Mouse (Mus musculus) heart, adult 2 months (tissue): ENCODE measurements around the gene Ccdc146. TPM values are rescaled to one million over a fixed set of nuclear protein-coding genes. Genes with fewer than 3 reads are reported as not detected.

Experiments used
- DNase-seq, 2 experiments: peaks; one replicate each; pipeline ENCODE4 v3.0.0; 2021
- H3K27ac ChIP-seq: fragments of 200-600 bp; 2 replicates; pipeline ENCODE4 v1.8.1; 2022
- H3K27me3 ChIP-seq: fragments of 200-500 bp; 2 replicates; pipeline ENCODE4 v1.6.1; 2012; ENCODE audit warnings: mild to moderate bottlenecking, low read length, inconsistent platforms, mixed read lengths; ENCODE audit not compliant: control insufficient read depth, insufficient read depth
- H3K36me3 ChIP-seq: fragments of 200-500 bp; 2 replicates; pipeline ENCODE4 v1.6.1; 2012; ENCODE audit warnings: low read length, inconsistent platforms; ENCODE audit not compliant: control insufficient read depth, insufficient read depth
- H3K4me1 ChIP-seq: fragments of 200-500 bp; 2 replicates; pipeline ENCODE4 v1.6.1; 2011; ENCODE audit warnings: low read length; ENCODE audit not compliant: control insufficient read depth, insufficient read depth
- H3K4me3 ChIP-seq: fragments of 200-600 bp; 2 replicates; pipeline ENCODE4 v1.8.1; 2022
- H3K79me2 ChIP-seq: fragments of 200-500 bp; replicated peaks from 2 replicates; pipeline ENCODE4 v1.6.1; 2012; ENCODE audit warnings: mild to moderate bottlenecking, inconsistent platforms, low read length, moderate library complexity, mixed read lengths; ENCODE audit not compliant: control insufficient read depth, insufficient read depth
- H3K9ac ChIP-seq: fragments of 200-500 bp; 2 replicates; pipeline ENCODE4 v1.6.1; 2012; ENCODE audit warnings: low read depth, mild to moderate bottlenecking, control low read depth, inconsistent platforms, low read length, mixed read lengths
- CTCF ChIP-seq: fragments of 200-600 bp; IDR thresholded peaks from 2 replicates; pipeline ENCODE4 v1.8.1; 2022; ENCODE audit warnings: antibody characterized with exemption, mild to moderate bottlenecking, moderate library complexity
- EP300 ChIP-seq: fragments of 200-500 bp; IDR thresholded peaks from 2 replicates; pipeline ENCODE4 v1.6.1; 2011; ENCODE audit warnings: low read depth, low read length, control low read depth; ENCODE audit not compliant: insufficient read depth
- POLR2A ChIP-seq: fragments of 200-500 bp; IDR thresholded peaks from 2 replicates; pipeline ENCODE4 v1.6.1; 2011; ENCODE audit warnings: mild to moderate bottlenecking, low read depth, low read length, control low read depth; ENCODE audit not compliant: insufficient read depth
- WGBS: fragments of 180-500 bp; shearing (Covaris S2); methylation state at CpG from one replicate; pipeline ENCODE4 v1.1.7; 2018; 5-methylcytosine and 5-hydroxymethylcytosine counted together
- intact Hi-C: fragments of 180-260 bp; cut with DNase I; formaldehyde crosslinking; loops from one replicate; pipeline ENCODE4 v1.15.1; 2025
- polyA plus RNA-seq: library from polyadenylated mRNA; depleted of rRNA; stranded (reverse); fragments of >200 nt; gene quantifications from 2 replicates; pipeline ENCODE4 v1.2.3, GENCODE M21; 2012
- total RNA-seq, 2 experiments: library from RNA; stranded (reverse); gene quantifications; 2 replicates each; pipeline ENCODE4 v1.2.3; 2021

Ccdc146 gene
- total and polyA plus RNA-seq, 3 experiments: 1.5 to 3.1 (median 2.8) TPM

DNA sequence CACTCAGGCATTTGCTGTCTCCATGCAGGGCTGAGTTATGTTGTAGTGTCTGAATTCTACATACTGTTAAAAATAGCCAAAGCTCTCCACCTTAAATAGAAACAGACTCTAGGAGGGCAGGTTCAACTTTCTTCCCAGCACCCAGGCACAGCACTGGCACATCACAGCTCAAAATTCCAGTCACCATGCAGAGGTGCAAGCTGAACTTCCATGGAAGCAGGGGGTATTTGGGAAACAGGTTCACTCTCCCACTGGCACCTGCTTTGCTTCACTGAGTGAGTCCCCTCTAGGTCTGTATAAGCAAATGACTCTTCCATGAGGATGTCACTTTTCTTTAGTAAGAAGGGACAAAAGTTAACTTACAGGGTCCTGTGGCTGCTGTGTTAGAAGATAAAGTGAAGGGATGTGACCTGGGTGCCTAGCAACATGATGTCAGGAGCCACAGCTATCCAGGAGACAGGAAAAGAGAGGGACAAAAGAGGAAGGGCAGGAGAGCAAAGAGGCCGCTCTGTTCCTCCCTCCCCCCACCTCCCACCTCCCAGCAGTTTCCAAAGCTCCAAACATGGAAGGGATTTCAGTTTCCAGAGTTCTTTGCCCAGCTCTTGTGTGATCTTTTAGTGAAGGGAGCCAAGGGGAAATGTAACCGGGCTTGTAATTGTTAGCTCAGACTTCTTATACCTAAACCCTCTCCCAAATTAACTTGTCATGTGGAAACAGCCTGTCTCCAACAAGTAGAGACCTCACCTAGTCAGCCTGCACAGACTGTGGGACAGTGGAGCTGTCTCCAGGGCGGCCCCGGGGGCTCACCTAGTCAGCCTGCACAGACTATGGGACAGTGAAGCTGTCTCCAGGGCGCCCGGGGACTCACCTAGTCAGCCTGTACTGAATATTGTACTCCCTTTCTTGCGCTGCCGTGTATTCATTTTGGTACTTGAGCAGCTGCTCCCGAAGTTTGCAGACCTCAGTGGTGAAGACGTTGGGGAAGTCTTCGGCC, 94.5 kb downstream of the Ccdc146 start:
- peak in 1 of 2 experiments; percentile 51 for DNase-seq
- H3K4me1 ChIP-seq: peaks cover 18% of the 10 kb centered on the region
- intact Hi-C loops: loop anchor here (2.0 to 5.0 kb wide), 3 partner anchors 43 to 257 kb away; partner anchors contain the start of gene Fgl2

DNA sequence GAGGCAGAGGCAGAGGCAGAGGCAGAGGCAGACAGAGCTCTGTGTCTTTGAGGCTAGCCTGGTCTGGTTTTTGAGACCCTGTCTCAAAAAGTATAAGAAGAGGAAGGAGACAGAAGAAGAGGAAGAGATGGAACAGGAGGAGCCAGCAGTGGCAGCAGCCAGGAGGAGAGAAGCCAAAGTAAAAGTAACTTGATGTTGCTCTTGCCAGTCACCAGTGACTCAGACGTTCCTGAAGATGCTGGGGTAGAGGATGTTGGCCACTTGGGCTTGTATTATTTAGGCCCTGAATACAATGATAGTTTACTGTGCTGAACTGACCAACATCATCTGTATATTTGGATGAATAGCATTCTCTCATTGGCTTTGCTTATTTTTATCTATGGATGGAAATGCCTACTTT, 95.9 kb downstream of the Ccdc146 start:
- WGBS: 19% methylated on average over 1 of the region's 1 CpGs
- Histone ChIP-seq H3K27ac (peak overlapping the region; percentile 89), H3K27me3 (no peaks in the 10 kb centered on the region), H3K79me2 (no peaks in the 10 kb centered on the region), H3K4me3 (no peak overlapping the region), H3K4me1 (peaks cover 18% of the 10 kb centered on the region), H3K9ac (no peak overlapping the region), H3K36me3 (peaks cover 15% of the 10 kb centered on the region)
- TF ChIP-seq EP300 (no peak), POLR2A (no peak), CTCF (no peak)
- no peak for DNase-seq
- intact Hi-C loops: loop anchor here (2.0 to 5.0 kb wide), 3 partner anchors 44 to 259 kb away; partner anchors contain the start of gene Fgl2

More for the DNA sequence above, 94.5 kb downstream of the Ccdc146 start:
- H3K9ac ChIP-seq: peak overlapping the region; percentile 45
- H3K27ac ChIP-seq: peak overlapping the region; percentile 89
- no peaks in the 10 kb centered on the region for H3K79me2 ChIP-seq
- peaks cover 15% of the 10 kb centered on the region for H3K36me3 ChIP-seq
- H3K27me3 ChIP-seq: no peaks in the 10 kb centered on the region
- 49% methylated on average over 11 of the region's 11 CpGs for WGBS
- TF ChIP-seq POLR2A (peak; percentile 50; the same call in 1 of the 2 replicates), EP300 (peak; percentile 62; the same call in 1 of the 2 replicates), CTCF (no peak)
- peak overlapping the region; percentile 22; the same call in 1 of the 2 replicates for H3K4me3 ChIP-seq

DNA sequence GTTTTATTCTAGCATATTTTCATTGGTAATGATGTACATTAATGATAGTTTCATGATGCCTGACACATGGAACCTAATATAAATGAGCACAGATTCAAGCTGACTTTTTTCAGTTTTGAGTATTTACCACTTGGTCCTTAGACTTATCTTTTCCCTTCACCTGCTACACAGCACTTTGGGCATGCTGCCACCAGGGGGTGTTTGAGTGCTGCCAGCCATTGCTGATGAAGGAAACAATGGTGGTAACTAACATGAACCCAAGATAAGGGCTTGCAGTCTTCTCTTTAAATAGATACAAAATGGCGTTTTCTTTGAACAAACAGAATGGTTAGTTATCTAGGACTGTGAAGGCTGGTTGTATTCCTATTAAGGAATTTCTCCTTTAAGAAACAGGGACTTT, 98.0 kb downstream of the Ccdc146 start:
- H3K4me1 ChIP-seq: peaks cover 11% of the 10 kb centered on the region
- H3K9ac ChIP-seq: no peak overlapping the region
- TF ChIP-seq EP300 (peak; percentile 61; the same call in 1 of the 2 replicates), CTCF (peak; percentile 85), POLR2A (no peak)
- H3K27me3 ChIP-seq: no peaks in the 10 kb centered on the region
- H3K36me3 ChIP-seq: peaks cover 9% of the 10 kb centered on the region
- WGBS: 13% methylated on average over 1 of the region's 1 CpGs
- H3K27ac ChIP-seq: peak overlapping the region; percentile 33
- no peaks in the 10 kb centered on the region for H3K79me2 ChIP-seq
- no peak overlapping the region for H3K4me3 ChIP-seq
- peak; percentile 70 to 75 for DNase-seq
- intact Hi-C loops: loop anchor here (2.0 to 5.0 kb wide), 3 partner anchors 44 to 261 kb away; no protein-coding TSS in a partner anchor

DNA sequence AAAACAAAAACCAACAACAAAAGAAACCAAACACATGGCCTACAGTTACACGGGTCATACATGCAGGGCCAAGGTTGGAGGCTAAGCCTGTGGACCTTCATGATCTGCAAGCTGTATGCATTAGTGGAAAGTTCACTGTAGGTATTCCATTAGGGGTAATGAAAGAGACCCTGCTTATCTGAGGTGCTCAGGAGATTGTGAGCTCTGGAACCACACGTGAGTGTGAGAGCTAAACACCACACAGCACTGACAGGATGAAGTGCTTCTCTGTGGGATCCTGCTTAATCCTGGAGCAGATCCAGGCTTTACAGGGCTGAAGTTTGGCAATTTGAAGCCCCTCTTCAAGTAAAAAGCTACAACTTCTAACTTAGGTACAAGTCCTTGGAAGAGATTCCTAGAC, 104.3 kb downstream of the Ccdc146 start:
- Histone ChIP-seq H3K79me2 (no peaks in the 10 kb centered on the region), H3K27ac (no peak overlapping the region), H3K4me1 (no peaks in the 10 kb centered on the region; the same call in none of the 2 replicates), H3K36me3 (no peaks in the 10 kb centered on the region), H3K27me3 (no peaks in the 10 kb centered on the region), H3K4me3 (no peak overlapping the region), H3K9ac (no peak overlapping the region)
- intact Hi-C loops: no loop called here
- TF ChIP-seq EP300: no peak
- DNase-seq: no peak
- WGBS: 45% methylated on average over 2 of the region's 2 CpGs

DNA sequence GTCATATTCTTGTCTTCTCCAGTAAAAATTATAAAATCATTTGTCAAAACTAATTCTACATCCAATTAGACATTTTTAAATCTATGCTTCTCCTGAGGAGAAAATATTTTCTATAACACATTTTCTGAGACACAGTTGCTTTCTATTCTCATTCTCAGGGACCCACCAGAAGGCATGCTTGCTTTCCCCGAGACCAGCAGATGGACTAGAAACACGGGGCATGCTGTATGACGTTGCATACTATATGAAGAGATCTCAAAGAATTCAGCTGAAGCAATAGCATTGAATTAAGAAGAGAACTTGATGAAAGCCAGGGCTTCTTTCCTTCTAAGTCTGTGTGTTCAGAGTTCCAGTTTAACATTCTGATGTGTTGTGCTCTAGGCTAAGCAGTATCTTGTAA, 109.8 kb downstream of the Ccdc146 start:
- H3K4me3 ChIP-seq: no peak overlapping the region
- H3K27me3 ChIP-seq: no peaks in the 10 kb centered on the region
- H3K9ac ChIP-seq: no peak overlapping the region
- TF ChIP-seq EP300 (no peak), CTCF (no peak), POLR2A (no peak)
- intact Hi-C loops: no loop called here
- H3K27ac ChIP-seq: no peak overlapping the region
- no peaks in the 10 kb centered on the region for H3K36me3 ChIP-seq
- H3K79me2 ChIP-seq: no peaks in the 10 kb centered on the region
- no peaks in the 10 kb centered on the region for H3K4me1 ChIP-seq
- DNase-seq: no peak
- 84% methylated on average over 3 of the region's 3 CpGs for WGBS

DNA sequence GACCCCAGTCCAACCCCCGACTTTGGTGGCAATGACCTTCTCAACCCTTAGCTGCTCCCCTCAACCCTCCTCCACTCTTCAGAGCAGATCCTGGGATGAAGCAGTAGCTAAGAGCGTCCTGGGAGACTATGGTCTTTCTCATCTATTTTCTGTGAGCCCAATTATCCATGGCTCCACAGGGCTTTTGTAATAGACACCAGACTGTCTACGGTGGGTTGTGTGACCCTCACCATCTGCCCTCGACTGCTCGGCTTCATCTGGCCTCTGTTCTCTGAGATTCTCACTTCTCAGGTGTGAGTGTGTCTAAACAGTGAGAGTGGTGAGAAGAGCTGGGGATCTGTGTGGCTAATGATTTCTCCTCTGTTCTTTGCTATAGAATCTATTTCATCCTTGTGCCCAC, 117.3 kb downstream of the Ccdc146 start:
- Histone ChIP-seq H3K4me3 (no peak overlapping the region), H3K4me1 (no peaks in the 10 kb centered on the region), H3K79me2 (no peaks in the 10 kb centered on the region), H3K27ac (no peak overlapping the region), H3K9ac (no peak overlapping the region), H3K36me3 (no peaks in the 10 kb centered on the region), H3K27me3 (no peaks in the 10 kb centered on the region)
- DNase-seq: no peak
- 84% methylated on average over 5 of the region's 5 CpGs for WGBS
- TF ChIP-seq POLR2A: no peak
- TF ChIP-seq CTCF: no peak
- no peak for TF ChIP-seq EP300
- intact Hi-C loops: no loop called here
